9 mouse cellular contexts compared by ENCODE assay signal in the genomic region with DNA sequence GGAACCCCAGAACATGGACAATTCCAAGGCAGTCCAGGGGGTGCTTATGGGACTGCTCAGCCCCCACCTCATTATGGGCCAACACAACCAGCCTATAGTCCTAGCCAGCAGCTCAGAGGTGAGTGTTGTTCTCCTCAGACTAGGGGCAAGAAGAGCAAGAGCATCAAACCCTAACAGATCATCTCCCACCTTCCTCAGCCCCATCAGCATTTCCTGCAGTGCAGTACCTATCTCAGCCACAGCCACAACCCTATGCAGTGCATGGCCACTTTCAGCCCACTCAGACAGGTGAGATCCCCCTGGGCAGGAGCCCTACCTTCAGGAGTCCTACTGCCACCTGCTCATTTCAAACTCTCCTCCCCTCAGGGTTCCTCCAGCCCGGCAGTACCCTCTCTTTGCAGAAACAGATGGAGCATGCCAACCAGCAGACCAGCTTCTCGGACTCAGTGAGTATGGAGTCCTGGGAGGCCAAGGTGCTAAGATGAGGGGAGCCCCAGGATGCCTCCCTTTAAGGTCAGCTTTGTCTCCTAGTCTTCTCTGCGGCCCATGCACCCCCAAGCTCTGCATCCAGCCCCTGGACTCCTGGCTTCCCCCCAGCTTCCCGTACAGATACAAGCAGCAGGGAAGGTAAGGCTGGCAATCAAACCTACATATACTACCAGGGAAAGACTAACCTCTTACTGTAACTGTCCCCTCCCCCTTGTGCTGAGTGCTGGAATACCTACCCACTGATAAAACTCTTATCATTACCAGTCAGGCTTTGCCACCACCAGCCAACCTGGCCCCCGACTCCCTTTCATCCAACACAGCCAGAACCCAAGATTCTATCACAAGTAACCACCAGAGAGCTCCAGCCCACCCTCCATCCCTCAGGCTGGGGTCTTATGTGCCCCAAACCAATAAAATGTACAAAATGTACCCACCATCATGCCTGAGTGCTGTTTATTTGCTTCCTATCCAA. TPM values are rescaled to one million over a fixed set of nuclear protein-coding genes. Genes with fewer than 3 reads are reported as not detected.
DNase-seq lines count a peak whose midpoint lies in the region; ATAC-seq and TF ChIP-seq lines count a peak whose summit lies in the region.
"Had no signal": no experiment of that assay in that cellular context is flagged by ENCODE, and none has a peak within 500 bp of the region (broad histone marks: within the 10 kb centered on the region; RNA-seq: fewer than 3 reads in every experiment).

No protein-coding gene starts in this region.

- peaks cover 29% of the 10 kb centered on the region for H3K4me1 ChIP-seq in forebrain, embryonic 11.5 days (replicated peaks; ENCODE audit: control insufficient read depth, insufficient read depth, low read length)
- H3K4me1 ChIP-seq in forebrain, embryonic 15.5 days = peaks cover 47% of the 10 kb centered on the region
- H3K4me1 ChIP-seq in stomach, embryonic 14.5 days (ENCODE audit: control insufficient read depth, insufficient read depth, low read length) = peaks cover 26% of the 10 kb centered on the region
- H3K4me1 ChIP-seq in stomach, postnatal 0 days (replicated peaks; ENCODE audit: control insufficient read depth, insufficient read depth) = peaks cover 5% of the 10 kb centered on the region; the same call in 1 of the 2 replicates
- H3K4me1 ChIP-seq in limb, embryonic 10.5 days = peaks cover 59% of the 10 kb centered on the region
- H3K4me1 ChIP-seq in stomach, embryonic 15.5 days = peaks cover 30% of the 10 kb centered on the region

- TF ChIP-seq CTCF in stomach, postnatal 0 days (IDR thresholded peaks at IDR 0.05; ENCODE audit: low read depth) = no peak

- no peak for TF ChIP-seq EP300 in stomach, postnatal 0 days (optimal IDR thresholded peaks at IDR 0.05)

- H3K27me3 ChIP-seq in forebrain, embryonic 11.5 days (ENCODE audit: control insufficient read depth, insufficient read depth, low read length) = no peaks in the 10 kb centered on the region
- H3K27me3 ChIP-seq in forebrain, embryonic 15.5 days = no peaks in the 10 kb centered on the region
- no peaks in the 10 kb centered on the region for H3K27me3 ChIP-seq in stomach, embryonic 14.5 days (ENCODE audit: control insufficient read depth, insufficient read depth, low read length)
- H3K27me3 ChIP-seq in stomach, postnatal 0 days (ENCODE audit: control insufficient read depth, insufficient read depth, low read length) = no peaks in the 10 kb centered on the region
- H3K27me3 ChIP-seq in limb, embryonic 10.5 days (ENCODE audit: low read depth, poor library complexity, severe bottlenecking) = no peaks in the 10 kb centered on the region
- H3K27me3 ChIP-seq in stomach, embryonic 15.5 days (replicated peaks) = no peaks in the 10 kb centered on the region

- H3K27ac ChIP-seq in forebrain, embryonic 11.5 days (ENCODE audit: low read depth, low read length) = no peak overlapping the region
- H3K27ac ChIP-seq in forebrain, embryonic 15.5 days (replicated peaks) = no peak overlapping the region
- no peak overlapping the region for H3K27ac ChIP-seq in stomach, embryonic 14.5 days (ENCODE audit: low read length)
- H3K27ac ChIP-seq in stomach, postnatal 0 days (replicated peaks) = no peak overlapping the region
- H3K27ac ChIP-seq in limb, embryonic 10.5 days = no peak overlapping the region; the same call in 1 of the 2 replicates
- H3K27ac ChIP-seq in stomach, embryonic 15.5 days = no peak overlapping the region

- H3K9ac ChIP-seq in forebrain, embryonic 11.5 days (ENCODE audit: low read length) = 0 out of 2 replicates have a peak overlapping the region, but pooled peaks have one; percentile 12
- H3K9ac ChIP-seq in forebrain, embryonic 15.5 days (replicated peaks) = no peak overlapping the region
- H3K9ac ChIP-seq in stomach, embryonic 14.5 days (replicated peaks; ENCODE audit: low read depth, low read length) = no peak overlapping the region
- H3K9ac ChIP-seq in stomach, postnatal 0 days (ENCODE audit: low read length) = no peak overlapping the region
- no peak overlapping the region for H3K9ac ChIP-seq in stomach, embryonic 15.5 days

- no peaks in the 10 kb centered on the region for H3K9me3 ChIP-seq in forebrain, embryonic 11.5 days (ENCODE audit: control insufficient read depth, low read length)
- H3K9me3 ChIP-seq in forebrain, embryonic 15.5 days = no peaks in the 10 kb centered on the region
- no peaks in the 10 kb centered on the region for H3K9me3 ChIP-seq in stomach, embryonic 14.5 days (ENCODE audit: control insufficient read depth, low read depth, low read length)
- no peaks in the 10 kb centered on the region for H3K9me3 ChIP-seq in stomach, postnatal 0 days (ENCODE audit: control insufficient read depth, low read length)
- no peaks in the 10 kb centered on the region for H3K9me3 ChIP-seq in limb, embryonic 10.5 days (replicated peaks)
- H3K9me3 ChIP-seq in stomach, embryonic 15.5 days = no peaks in the 10 kb centered on the region

- 75% methylated on average over 5 of the region's 5 CpGs for WGBS in forebrain, embryonic 11.5 days
- 70% methylated on average over 5 of the region's 5 CpGs for WGBS in forebrain, embryonic 15.5 days
- WGBS in stomach, embryonic 14.5 days = 65% methylated on average over 5 of the region's 5 CpGs
- 66% methylated on average over 5 of the region's 5 CpGs for WGBS in stomach, postnatal 0 days
- 71% methylated on average over 5 of the region's 5 CpGs for WGBS in limb, embryonic 10.5 days
- 59% methylated on average over 5 of the region's 5 CpGs for WGBS in stomach, embryonic 15.5 days

- ATAC-seq in forebrain, embryonic 11.5 days (replicated peaks; ENCODE audit: low FRiP score) = no peak
- no peak for ATAC-seq in forebrain, embryonic 15.5 days (replicated peaks)
- no peak for ATAC-seq in stomach, embryonic 14.5 days (ENCODE audit: insufficient number of reproducible peaks, insufficient read depth, low FRiP score, low read depth)
- no peak for ATAC-seq in stomach, postnatal 0 days (ENCODE audit: low FRiP score, low TSS enrichment)
- peak; percentile 16; the same call in 1 of the 2 replicates for ATAC-seq in stomach, embryonic 15.5 days (ENCODE audit: insufficient read depth, low FRiP score, low read depth)

- H3K36me3 ChIP-seq in forebrain, embryonic 11.5 days (ENCODE audit: control insufficient read depth, insufficient read depth, low read length) = peaks cover 25% of the 10 kb centered on the region
- peaks cover 65% of the 10 kb centered on the region for H3K36me3 ChIP-seq in forebrain, embryonic 15.5 days
- H3K36me3 ChIP-seq in stomach, embryonic 14.5 days (ENCODE audit: control insufficient read depth, insufficient read depth, low read length) = peaks cover 60% of the 10 kb centered on the region
- H3K36me3 ChIP-seq in stomach, postnatal 0 days (ENCODE audit: control insufficient read depth, insufficient read depth, low read length) = peaks cover 26% of the 10 kb centered on the region
- peaks cover 82% of the 10 kb centered on the region for H3K36me3 ChIP-seq in limb, embryonic 10.5 days
- H3K36me3 ChIP-seq in stomach, embryonic 15.5 days = peaks cover 51% of the 10 kb centered on the region

- no peak overlapping the region for H3K4me3 ChIP-seq in forebrain, embryonic 11.5 days (ENCODE audit: low read depth, low read length)
- no peak overlapping the region for H3K4me3 ChIP-seq in forebrain, embryonic 15.5 days
- H3K4me3 ChIP-seq in stomach, embryonic 14.5 days (ENCODE audit: low read depth, low read length) = no peak overlapping the region
- no peak overlapping the region for H3K4me3 ChIP-seq in stomach, postnatal 0 days (ENCODE audit: low read depth, low read length)
- H3K4me3 ChIP-seq in limb, embryonic 10.5 days = peak overlapping the region; percentile 81
- H3K4me3 ChIP-seq in stomach, embryonic 15.5 days (replicated peaks) = 0 out of 2 replicates have a peak overlapping the region, but pooled peaks have one; percentile 7

- H3K4me2 ChIP-seq in forebrain, embryonic 11.5 days (ENCODE audit: low read depth, low read length, severe bottlenecking) = peak overlapping the region; percentile 26; the same call in 1 of the 2 replicates
- no peak overlapping the region for H3K4me2 ChIP-seq in forebrain, embryonic 15.5 days (replicated peaks)
- H3K4me2 ChIP-seq in stomach, embryonic 14.5 days (replicated peaks; ENCODE audit: low read depth, low read length) = 0 out of 2 replicates have a peak overlapping the region, but pooled peaks have one; percentile 97
- H3K4me2 ChIP-seq in stomach, postnatal 0 days (replicated peaks; ENCODE audit: low read depth) = no peak overlapping the region
- H3K4me2 ChIP-seq in stomach, embryonic 15.5 days = peak overlapping the region; percentile 79; the same call in 1 of the 2 replicates

- DNase-seq in forebrain, embryonic 11.5 days (ENCODE audit: low spot score) = no peak
- DNase-seq in stomach, postnatal 0 days (ENCODE audit: low spot score) = no peak
- peak; percentile 31 for DNase-seq in limb, embryonic 10.5 days (ENCODE audit: low spot score)
- DNase-seq in thymus, postnatal 14 days = no peak
- DNase-seq in gastrocnemius, postnatal 4 days (ENCODE audit: low spot score in 2 of 2) = no peak

RNA-seq across cellular contexts. Expression of gene Gps2, which starts 2.3 kb away (rescaled TPM):
- polyA plus RNA-seq in forebrain, embryonic 11.5 days (2014; fragmentation: Nextera tagmentation; extraction: Ambion mirVana) = 99.2 and 106 TPM in 2 replicates
- 79.6 and 92.2 TPM in 2 replicates for polyA plus RNA-seq in forebrain, embryonic 15.5 days (2015; fragmentation: Nextera tagmentation; extraction: Ambion mirVana)
- polyA plus RNA-seq in stomach, embryonic 14.5 days (2014; fragmentation: Nextera tagmentation; extraction: Ambion mirVana) = 71.3 and 80.0 TPM in 2 replicates
- 40.6 and 43.3 TPM in 2 replicates for polyA plus RNA-seq in stomach, postnatal 0 days (2015; fragmentation: Nextera tagmentation; extraction: Ambion mirVana)
- 77.7 and 91.6 TPM in 2 replicates for polyA plus RNA-seq in limb, embryonic 10.5 days (2016; fragmentation: Nextera tagmentation; extraction: Ambion mirVana)
- 66.2 and 69.1 TPM in 2 replicates for polyA plus RNA-seq in stomach, embryonic 15.5 days (2015; fragmentation: Nextera tagmentation; extraction: Ambion mirVana)
- 10 to 100 TPM; 35.9 to 44.5 TPM for total RNA-seq in gastrocnemius, postnatal 4 days (2021)

RNA-seq across cellular contexts. Expression of gene Eif5a, which starts 5.8 kb away (rescaled TPM):
- polyA plus RNA-seq in forebrain, embryonic 11.5 days (2014; fragmentation: Nextera tagmentation; extraction: Ambion mirVana) = 2,045 and 2,063 TPM in 2 replicates
- 1,167 and 1,257 TPM in 2 replicates for polyA plus RNA-seq in forebrain, embryonic 15.5 days (2015; fragmentation: Nextera tagmentation; extraction: Ambion mirVana)
- 1,510 and 1,553 TPM in 2 replicates for polyA plus RNA-seq in stomach, embryonic 14.5 days (2014; fragmentation: Nextera tagmentation; extraction: Ambion mirVana)
- polyA plus RNA-seq in stomach, postnatal 0 days (2015; fragmentation: Nextera tagmentation; extraction: Ambion mirVana) = 1,169 and 1,205 TPM in 2 replicates
- polyA plus RNA-seq in limb, embryonic 10.5 days (2016; fragmentation: Nextera tagmentation; extraction: Ambion mirVana) = 3,029 and 3,766 TPM in 2 replicates
- polyA plus RNA-seq in stomach, embryonic 15.5 days (2015; fragmentation: Nextera tagmentation; extraction: Ambion mirVana) = 1,591 and 1,597 TPM in 2 replicates
- total RNA-seq in gastrocnemius, postnatal 4 days (2021) = 100 to 1,000 TPM; 565 to 571 TPM

RNA-seq across cellular contexts. Expression of gene Neurl4, which starts 15.1 kb away (rescaled TPM):
- polyA plus RNA-seq in forebrain, embryonic 11.5 days (2014; fragmentation: Nextera tagmentation; extraction: Ambion mirVana) = 16.4 and 23.0 TPM in 2 replicates
- polyA plus RNA-seq in forebrain, embryonic 15.5 days (2015; fragmentation: Nextera tagmentation; extraction: Ambion mirVana) = 18.5 and 23.0 TPM in 2 replicates
- polyA plus RNA-seq in stomach, embryonic 14.5 days (2014; fragmentation: Nextera tagmentation; extraction: Ambion mirVana) = 12.6 and 12.7 TPM in 2 replicates
- polyA plus RNA-seq in stomach, postnatal 0 days (2015; fragmentation: Nextera tagmentation; extraction: Ambion mirVana) = 2.3 and 3.9 TPM in 2 replicates
- polyA plus RNA-seq in limb, embryonic 10.5 days (2016; fragmentation: Nextera tagmentation; extraction: Ambion mirVana) = 12.6 and 13.3 TPM in 2 replicates
- 7.2 and 8.0 TPM in 2 replicates for polyA plus RNA-seq in stomach, embryonic 15.5 days (2015; fragmentation: Nextera tagmentation; extraction: Ambion mirVana)
- total RNA-seq in gastrocnemius, postnatal 4 days (2021) = 10 to 100 TPM; 32.3 to 36.9 TPM

RNA-seq across cellular contexts. Expression of gene 2810408A11Rik, which starts 15.2 kb away (rescaled TPM):
- 17.2 and 17.6 TPM in 2 replicates for polyA plus RNA-seq in forebrain, embryonic 11.5 days (2014; fragmentation: Nextera tagmentation; extraction: Ambion mirVana)
- polyA plus RNA-seq in forebrain, embryonic 15.5 days (2015; fragmentation: Nextera tagmentation; extraction: Ambion mirVana) = 19.9 and 20.7 TPM in 2 replicates
- polyA plus RNA-seq in stomach, embryonic 14.5 days (2014; fragmentation: Nextera tagmentation; extraction: Ambion mirVana) = 8.5 and 10.4 TPM in 2 replicates
- polyA plus RNA-seq in stomach, postnatal 0 days (2015; fragmentation: Nextera tagmentation; extraction: Ambion mirVana) = 5.6 and 5.9 TPM in 2 replicates
- 20.2 and 25.8 TPM in 2 replicates for polyA plus RNA-seq in limb, embryonic 10.5 days (2016; fragmentation: Nextera tagmentation; extraction: Ambion mirVana)
- 7.5 and 10.4 TPM in 2 replicates for polyA plus RNA-seq in stomach, embryonic 15.5 days (2015; fragmentation: Nextera tagmentation; extraction: Ambion mirVana)
- total RNA-seq in gastrocnemius, postnatal 4 days (2021) = 1 to 10 TPM; 3.2 to 4.1 TPM

RNA-seq across cellular contexts. Expression of gene Ybx2, which starts 19.6 kb away (rescaled TPM):
- polyA plus RNA-seq in forebrain, embryonic 11.5 days (2014; fragmentation: Nextera tagmentation; extraction: Ambion mirVana) = 7.1 and 10.1 TPM in 2 replicates
- 5.6 and 5.8 TPM in 2 replicates for polyA plus RNA-seq in forebrain, embryonic 15.5 days (2015; fragmentation: Nextera tagmentation; extraction: Ambion mirVana)
- polyA plus RNA-seq in stomach, embryonic 14.5 days (2014; fragmentation: Nextera tagmentation; extraction: Ambion mirVana) = 6.6 and 8.9 TPM in 2 replicates
- 1.4 and 1.7 TPM in 2 replicates for polyA plus RNA-seq in stomach, postnatal 0 days (2015; fragmentation: Nextera tagmentation; extraction: Ambion mirVana)
- polyA plus RNA-seq in limb, embryonic 10.5 days (2016; fragmentation: Nextera tagmentation; extraction: Ambion mirVana) = 6.1 TPM in 2 replicates
- 2.9 and 3.3 TPM in 2 replicates for polyA plus RNA-seq in stomach, embryonic 15.5 days (2015; fragmentation: Nextera tagmentation; extraction: Ambion mirVana)
- 1 to 10 TPM; 5.1 to 6.4 TPM for total RNA-seq in gastrocnemius, postnatal 4 days (2021)
- total RNA-seq: common myeloid progenitor, adult 5-6 weeks had no signal

Comparison
In these comparisons a context has a peak if more than half of its experiments do, and no peak if none do; other contexts are left out.
1. H3K4me2 ChIP-seq: peak in forebrain, embryonic 11.5 days (single experiment), stomach, embryonic 14.5 days (single experiment) and stomach, embryonic 15.5 days (single experiment); none in forebrain, embryonic 15.5 days (single experiment) and stomach, postnatal 0 days (single experiment).
2. H3K4me3 ChIP-seq: peak in limb, embryonic 10.5 days (single experiment) and stomach, embryonic 15.5 days (single experiment); none in forebrain, embryonic 11.5 days (single experiment), forebrain, embryonic 15.5 days (single experiment), stomach, embryonic 14.5 days (single experiment) and stomach, postnatal 0 days (single experiment).